Mouse (Mus musculus): ENCODE measurements around the gene Olfr598. TPM values are rescaled to one million over a fixed set of nuclear protein-coding genes. Genes with fewer than 3 reads are reported as not detected.

Olfr598 gene
- not detected for polyA plus RNA-seq (2015; fragmentation: Illumina TruSeq; extraction: RNeasy Lipid Tissue Mini Kit (QIAGEN cat#74804); ENCODE audit: insufficient read depth, low replicate concordance)

GRCm38 (mm10) chr7:103323268-103323667, at the start of gene Olfr598:
Gene Olfr598 (plus strand): TSS chr7:103323568.

DNA sequence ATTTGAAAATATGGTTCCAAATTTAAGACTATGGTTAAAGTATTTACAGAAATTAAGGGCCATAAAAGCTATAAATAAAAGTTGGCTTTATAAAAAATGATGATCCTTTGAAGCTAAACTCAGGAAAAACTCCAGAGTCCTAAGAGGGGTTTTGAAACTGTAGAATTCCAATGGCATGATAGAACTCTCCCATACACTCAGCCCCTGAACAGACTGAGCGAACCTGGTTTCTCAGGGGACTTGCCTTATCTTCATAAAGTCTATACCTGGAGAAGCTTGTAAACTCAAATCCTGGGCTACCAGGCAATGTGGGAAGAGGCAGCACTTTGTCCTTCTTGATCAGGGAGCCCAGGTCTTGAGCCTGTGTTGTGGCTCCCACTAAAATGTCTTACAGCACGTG, 18.0 kb upstream of the Olfr598 start, which contains the start of gene Olfr596:
Olfr596 (plus strand) TSS at position 301 of the 400 bp plus-strand sequence.

GRCm38 (mm10) chr7:103316015-103316414, 7.4 kb upstream of the Olfr598 start, which contains the start of gene Olfr597:
Gene Olfr597 (plus strand): TSS chr7:103316315.

DNA sequence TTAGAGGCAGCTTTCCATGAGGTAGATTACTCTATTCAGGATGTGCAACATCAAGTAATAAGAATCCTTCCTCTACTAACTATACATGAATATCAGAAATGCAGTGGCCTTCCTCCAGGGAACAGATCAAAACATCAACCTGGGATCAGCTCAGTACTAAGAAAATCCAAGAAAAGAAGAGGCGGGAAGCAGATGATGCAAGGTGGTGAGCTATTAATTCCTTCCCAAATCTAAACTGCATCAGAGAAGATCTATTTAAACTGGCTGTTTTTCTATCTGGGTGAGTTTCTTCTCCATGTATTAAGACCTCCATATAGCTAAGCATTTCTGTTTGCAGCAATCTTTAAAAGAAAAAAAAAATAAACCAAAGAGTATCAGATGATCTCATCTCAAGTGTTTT, 12.2 kb downstream of the Olfr598 start, which contains the start of gene Olfr599:
Olfr599 (plus strand) TSS at position 301 of the 400 bp plus-strand sequence.

GRCm38 (mm10) chr7:103349569-103349968, 26.2 kb downstream of the Olfr598 start, which contains the start of gene Olfr600:
Gene Olfr600 (minus strand): TSS chr7:103349669.

GRCm38 (mm10) chr7:103362555-103362954, 39.2 kb downstream of the Olfr598 start, which contains the start of gene Olfr601:
Gene Olfr601 (minus strand): TSS chr7:103362655.

Other genes with a start within 250 kb of the Olfr598 start
- gene Olfr584, start 241.7 kb upstream of the Olfr598 start, polyA plus RNA-seq (2015; fragmentation: Illumina TruSeq; extraction: RNeasy Lipid Tissue Mini Kit (QIAGEN cat#74804); ENCODE audit: insufficient read depth, low replicate concordance), result not detected
- gene Olfr585, start 225.8 kb upstream of the Olfr598 start, polyA plus RNA-seq (2015; fragmentation: Illumina TruSeq; extraction: RNeasy Lipid Tissue Mini Kit (QIAGEN cat#74804); ENCODE audit: insufficient read depth, low replicate concordance), result not detected
- gene Olfr586, start 197.9 kb upstream of the Olfr598 start, polyA plus RNA-seq (2015; fragmentation: Illumina TruSeq; extraction: RNeasy Lipid Tissue Mini Kit (QIAGEN cat#74804); ENCODE audit: insufficient read depth, low replicate concordance), result not detected
- not detected for gene Olfr588-ps1, start 182.7 kb upstream of the Olfr598 start, polyA plus RNA-seq (2015; fragmentation: Illumina TruSeq; extraction: RNeasy Lipid Tissue Mini Kit (QIAGEN cat#74804); ENCODE audit: insufficient read depth, low replicate concordance)
- not detected for gene Olfr589, start 167.2 kb upstream of the Olfr598 start, polyA plus RNA-seq (2015; fragmentation: Illumina TruSeq; extraction: RNeasy Lipid Tissue Mini Kit (QIAGEN cat#74804); ENCODE audit: insufficient read depth, low replicate concordance)
- gene Olfr591, start 145.2 kb upstream of the Olfr598 start, polyA plus RNA-seq (2015; fragmentation: Illumina TruSeq; extraction: RNeasy Lipid Tissue Mini Kit (QIAGEN cat#74804); ENCODE audit: insufficient read depth, low replicate concordance), result not detected
- gene Olfr592, start 138.8 kb upstream of the Olfr598 start, polyA plus RNA-seq (2015; fragmentation: Illumina TruSeq; extraction: RNeasy Lipid Tissue Mini Kit (QIAGEN cat#74804); ENCODE audit: insufficient read depth, low replicate concordance), result not detected
- not detected for gene Olfr593, start 111.7 kb upstream of the Olfr598 start, polyA plus RNA-seq (2015; fragmentation: Illumina TruSeq; extraction: RNeasy Lipid Tissue Mini Kit (QIAGEN cat#74804); ENCODE audit: insufficient read depth, low replicate concordance)
- gene Olfr594, start 106.6 kb upstream of the Olfr598 start, polyA plus RNA-seq (2015; fragmentation: Illumina TruSeq; extraction: RNeasy Lipid Tissue Mini Kit (QIAGEN cat#74804); ENCODE audit: insufficient read depth, low replicate concordance), result not detected
- gene Usp17ld, start 71.1 kb upstream of the Olfr598 start, polyA plus RNA-seq (2015; fragmentation: Illumina TruSeq; extraction: RNeasy Lipid Tissue Mini Kit (QIAGEN cat#74804); ENCODE audit: insufficient read depth, low replicate concordance), result not detected
- not detected for gene Olfr596, start 17.9 kb upstream of the Olfr598 start, polyA plus RNA-seq (2015; fragmentation: Illumina TruSeq; extraction: RNeasy Lipid Tissue Mini Kit (QIAGEN cat#74804); ENCODE audit: insufficient read depth, low replicate concordance)
- not detected for gene Olfr597, start 7.3 kb upstream of the Olfr598 start, polyA plus RNA-seq (2015; fragmentation: Illumina TruSeq; extraction: RNeasy Lipid Tissue Mini Kit (QIAGEN cat#74804); ENCODE audit: insufficient read depth, low replicate concordance)
- not detected for gene Olfr599, start 12.3 kb downstream of the Olfr598 start, polyA plus RNA-seq (2015; fragmentation: Illumina TruSeq; extraction: RNeasy Lipid Tissue Mini Kit (QIAGEN cat#74804); ENCODE audit: insufficient read depth, low replicate concordance)
- not detected for gene Olfr600, start 26.1 kb downstream of the Olfr598 start, polyA plus RNA-seq (2015; fragmentation: Illumina TruSeq; extraction: RNeasy Lipid Tissue Mini Kit (QIAGEN cat#74804); ENCODE audit: insufficient read depth, low replicate concordance)
- not detected for gene Olfr601, start 39.1 kb downstream of the Olfr598 start, polyA plus RNA-seq (2015; fragmentation: Illumina TruSeq; extraction: RNeasy Lipid Tissue Mini Kit (QIAGEN cat#74804); ENCODE audit: insufficient read depth, low replicate concordance)
- gene Olfr603, start 62.6 kb downstream of the Olfr598 start, polyA plus RNA-seq (2015; fragmentation: Illumina TruSeq; extraction: RNeasy Lipid Tissue Mini Kit (QIAGEN cat#74804); ENCODE audit: insufficient read depth, low replicate concordance), result not detected
- gene Usp17lc, start 91.5 kb downstream of the Olfr598 start, polyA plus RNA-seq (2015; fragmentation: Illumina TruSeq; extraction: RNeasy Lipid Tissue Mini Kit (QIAGEN cat#74804); ENCODE audit: insufficient read depth, low replicate concordance), result not detected
- not detected for gene Olfr605, start 121.9 kb downstream of the Olfr598 start, polyA plus RNA-seq (2015; fragmentation: Illumina TruSeq; extraction: RNeasy Lipid Tissue Mini Kit (QIAGEN cat#74804); ENCODE audit: insufficient read depth, low replicate concordance)
- gene Olfr606, start 125.5 kb downstream of the Olfr598 start, polyA plus RNA-seq (2015; fragmentation: Illumina TruSeq; extraction: RNeasy Lipid Tissue Mini Kit (QIAGEN cat#74804); ENCODE audit: insufficient read depth, low replicate concordance), result not detected
- not detected for gene Olfr607, start 140.6 kb downstream of the Olfr598 start, polyA plus RNA-seq (2015; fragmentation: Illumina TruSeq; extraction: RNeasy Lipid Tissue Mini Kit (QIAGEN cat#74804); ENCODE audit: insufficient read depth, low replicate concordance)
- gene Olfr608, start 146.3 kb downstream of the Olfr598 start, polyA plus RNA-seq (2015; fragmentation: Illumina TruSeq; extraction: RNeasy Lipid Tissue Mini Kit (QIAGEN cat#74804); ENCODE audit: insufficient read depth, low replicate concordance), result not detected
- gene Olfr609, start 174.5 kb downstream of the Olfr598 start, polyA plus RNA-seq (2015; fragmentation: Illumina TruSeq; extraction: RNeasy Lipid Tissue Mini Kit (QIAGEN cat#74804); ENCODE audit: insufficient read depth, low replicate concordance), result not detected
- gene Olfr610, start 188.6 kb downstream of the Olfr598 start, polyA plus RNA-seq (2015; fragmentation: Illumina TruSeq; extraction: RNeasy Lipid Tissue Mini Kit (QIAGEN cat#74804); ENCODE audit: insufficient read depth, low replicate concordance), result not detected
- not detected for gene Olfr611, start 197.3 kb downstream of the Olfr598 start, polyA plus RNA-seq (2015; fragmentation: Illumina TruSeq; extraction: RNeasy Lipid Tissue Mini Kit (QIAGEN cat#74804); ENCODE audit: insufficient read depth, low replicate concordance)
- not detected for gene Olfr612, start 219.1 kb downstream of the Olfr598 start, polyA plus RNA-seq (2015; fragmentation: Illumina TruSeq; extraction: RNeasy Lipid Tissue Mini Kit (QIAGEN cat#74804); ENCODE audit: insufficient read depth, low replicate concordance)
- not detected for gene Olfr613, start 224.5 kb downstream of the Olfr598 start, polyA plus RNA-seq (2015; fragmentation: Illumina TruSeq; extraction: RNeasy Lipid Tissue Mini Kit (QIAGEN cat#74804); ENCODE audit: insufficient read depth, low replicate concordance)
- not detected for gene Olfr615, start 232.5 kb downstream of the Olfr598 start, polyA plus RNA-seq (2015; fragmentation: Illumina TruSeq; extraction: RNeasy Lipid Tissue Mini Kit (QIAGEN cat#74804); ENCODE audit: insufficient read depth, low replicate concordance)
- not detected for gene Olfr616, start 245.6 kb downstream of the Olfr598 start, polyA plus RNA-seq (2015; fragmentation: Illumina TruSeq; extraction: RNeasy Lipid Tissue Mini Kit (QIAGEN cat#74804); ENCODE audit: insufficient read depth, low replicate concordance)
- not detected for gene Olfr617, start 249.5 kb downstream of the Olfr598 start, polyA plus RNA-seq (2015; fragmentation: Illumina TruSeq; extraction: RNeasy Lipid Tissue Mini Kit (QIAGEN cat#74804); ENCODE audit: insufficient read depth, low replicate concordance)